ENCODE assay signal across 1 mouse cellular context in the genomic region with DNA sequence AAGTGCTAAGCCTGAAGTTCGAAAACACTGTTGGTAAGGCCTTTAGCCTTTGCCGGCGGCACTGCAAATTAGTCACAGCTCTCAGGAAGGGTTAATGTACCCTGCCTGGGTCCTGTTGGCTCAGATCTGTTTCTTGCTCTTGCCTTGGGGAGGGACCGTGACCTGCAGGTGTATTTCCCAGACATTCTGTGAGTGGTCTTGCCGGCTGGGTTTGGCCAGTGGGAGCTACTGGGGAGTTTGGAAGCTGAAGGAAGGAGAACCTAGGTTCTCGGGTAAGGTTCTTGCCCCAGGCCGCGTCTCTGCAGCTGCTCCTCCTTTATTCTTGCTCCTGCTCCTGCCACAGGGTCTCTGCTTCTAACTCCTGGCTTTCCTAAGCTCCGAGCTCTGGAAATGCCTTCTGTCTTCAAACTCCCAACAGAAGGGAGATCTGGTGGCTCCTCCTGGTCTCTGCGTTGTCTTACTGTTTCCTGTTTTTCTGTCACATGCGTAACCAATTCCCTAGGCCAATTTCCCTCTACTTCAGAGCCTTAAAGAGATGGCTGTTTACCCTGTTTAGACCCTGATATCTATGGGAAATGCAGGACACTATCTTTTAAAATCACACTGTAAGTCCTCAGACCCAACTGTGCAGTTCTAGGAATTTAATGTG.
TF ChIP-seq lines count a peak whose summit lies in the region.

No protein-coding gene starts in this region.

TF ChIP-seq in MEL, 35 proteins besides CTCF, POLR2A, EP300 and RAD21 (continued from another document):
- TF ChIP-seq POLR2AphosphoS2 (IDR thresholded peaks at IDR 0.05; ENCODE audit: low read length) (no peak), MYB (IDR thresholded peaks at IDR 0.05; ENCODE audit: low read depth, low read length) (no peak)
TF ChIP-seq in MEL: peak in this region for 6.
